Mouse (Mus musculus) MEL (cell line): ENCODE measurements around the gene Nyap2. TPM values are rescaled to one million over a fixed set of nuclear protein-coding genes. Genes with fewer than 3 reads are reported as not detected.

Source experiments
- DNase-seq: peaks from one replicate; pipeline ENCODE4 v3.0.0; 2011; ENCODE audit warnings: low read depth, low spot score
- H3K27ac ChIP-seq: 2 replicates; pipeline ENCODE4 v1.5.1; 2012; ENCODE audit warnings: low read depth, mild to moderate bottlenecking, control low read depth, low read length, moderate library complexity; ENCODE audit not compliant: control insufficient read depth
- H3K27me3 ChIP-seq, 2 experiments: fragments of 150-350 bp in 1 of 2; sonication (generic) in 1 of 2; 2 replicates each; pipeline ENCODE4 v1.6.1; 2012; ENCODE audit warnings: low read length in 2 of 2, mild to moderate bottlenecking in 2 of 2, improper control_type of control experiment in 1 of 2, moderate library complexity in 1 of 2; ENCODE audit not compliant: insufficient read depth in 2 of 2, control insufficient read depth in 1 of 2
- H3K36me3 ChIP-seq, 2 experiments: 2 replicates each; pipeline ENCODE4 v1.6.1; 2012 to 2014; ENCODE audit warnings: low read length in 2 of 2, improper control_type of control experiment in 1 of 2, inconsistent platforms in 1 of 2, mild to moderate bottlenecking in 1 of 2; ENCODE audit not compliant: insufficient read depth in 2 of 2, control insufficient read depth in 1 of 2
- H3K4me1 ChIP-seq, 2 experiments: fragments of 150-350 bp in 1 of 2; sonication (generic) in 1 of 2; 2 replicates each; pipeline ENCODE4 v1.6.1; 2012; ENCODE audit warnings: low read length in 2 of 2, improper control_type of control experiment in 1 of 2, mild to moderate bottlenecking in 1 of 2; ENCODE audit not compliant: insufficient read depth in 2 of 2, control insufficient read depth in 1 of 2
- H3K4me3 ChIP-seq, 2 experiments: fragments of 150-350 bp in 1 of 2; sonication (generic) in 1 of 2; 2 replicates each; pipeline ENCODE4 v1.5.1; 2012; ENCODE audit warnings: low read depth in 2 of 2, low read length in 2 of 2, mild to moderate bottlenecking in 2 of 2, moderate library complexity in 2 of 2, control low read depth in 1 of 2, improper control_type of control experiment in 1 of 2; ENCODE audit not compliant: control insufficient read depth in 1 of 2, insufficient read depth in 1 of 2
- H3K79me2 ChIP-seq: 2 replicates; pipeline ENCODE4 v1.6.1; 2012; ENCODE audit warnings: mild to moderate bottlenecking, low read length, moderate library complexity; ENCODE audit not compliant: control insufficient read depth, poor library complexity, insufficient read depth
- H3K9ac ChIP-seq: 2 replicates; pipeline ENCODE4 v1.6.1; 2012; ENCODE audit warnings: low read depth, mild to moderate bottlenecking, control low read depth, low read length, moderate library complexity; ENCODE audit not compliant: control insufficient read depth, poor library complexity, severe bottlenecking
- H3K9me3 ChIP-seq: fragments of 150-350 bp; sonication (generic); replicated peaks from 2 replicates; pipeline ENCODE4 v1.6.1; 2012; ENCODE audit warnings: mild to moderate bottlenecking, low read length, improper control_type of control experiment, moderate library complexity; ENCODE audit not compliant: insufficient read depth
- BHLHE40 ChIP-seq: IDR thresholded peaks from 2 replicates; pipeline ENCODE4 v1.6.1; 2012; ENCODE audit warnings: low read depth, mild to moderate bottlenecking, inconsistent platforms, low read length, improper control_type of control experiment, borderline replicate concordance
- CTCF ChIP-seq, 3 experiments: IDR thresholded peaks in 2 of 3; conservative IDR thresholded peaks in 1 of 3; 2 replicates each; pipeline ENCODE4 v1.5.1; 2011 to 2012; ENCODE audit warnings: low read length in 3 of 3, low read depth in 2 of 3, mild to moderate bottlenecking in 2 of 3, improper control_type of control experiment in 1 of 3, inconsistent platforms in 1 of 3, mixed read lengths in 1 of 3, moderate library complexity in 1 of 3; ENCODE audit not compliant: control insufficient read depth in 1 of 3, insufficient read depth in 1 of 3, poor library complexity in 1 of 3, severe bottlenecking in 1 of 3
- E2F4 ChIP-seq: IDR thresholded peaks from 2 replicates; pipeline ENCODE4 v1.6.1; 2011; ENCODE audit warnings: low read depth, low read length, improper control_type of control experiment, borderline replicate concordance
- ELF1 ChIP-seq: IDR thresholded peaks from 2 replicates; pipeline ENCODE4 v1.6.1; 2014; ENCODE audit warnings: low read depth, mild to moderate bottlenecking, inconsistent platforms, low read length, improper control_type of control experiment, moderate library complexity
- GABPA ChIP-seq: IDR thresholded peaks from 2 replicates; pipeline ENCODE4 v1.6.1; 2012; ENCODE audit warnings: low read depth, mild to moderate bottlenecking, inconsistent platforms, low read length, improper control_type of control experiment, moderate library complexity
- HCFC1 ChIP-seq: IDR thresholded peaks from 2 replicates; pipeline ENCODE4 v1.6.1; 2012; ENCODE audit warnings: low read depth, mild to moderate bottlenecking, inconsistent platforms, low read length, improper control_type of control experiment, moderate library complexity
- KAT2A ChIP-seq: conservative IDR thresholded peaks from 2 replicates; pipeline ENCODE4 v1.6.1; 2012; ENCODE audit warnings: low read depth, low read length, improper control_type of control experiment, inconsistent platforms
- MAFK ChIP-seq: IDR thresholded peaks from 2 replicates; pipeline ENCODE4 v1.6.1; 2011; ENCODE audit warnings: low read depth, mild to moderate bottlenecking, low read length, improper control_type of control experiment, borderline replicate concordance
- MAX ChIP-seq: IDR thresholded peaks from 2 replicates; pipeline ENCODE4 v1.6.1; 2011; ENCODE audit warnings: low read length, improper control_type of control experiment
- MAZ ChIP-seq: IDR thresholded peaks from 2 replicates; pipeline ENCODE4 v1.6.1; 2012; ENCODE audit warnings: low read depth, mild to moderate bottlenecking, inconsistent platforms, low read length, improper control_type of control experiment
- MEF2A ChIP-seq: IDR thresholded peaks from 2 replicates; pipeline ENCODE4 v1.6.1; 2014; ENCODE audit warnings: low read depth, mild to moderate bottlenecking, inconsistent platforms, low read length, improper control_type of control experiment; ENCODE audit not compliant: poor library complexity, insufficient replicate concordance, severe bottlenecking; ENCODE audit errors: extremely low read depth
- MXI1 ChIP-seq: IDR thresholded peaks from 2 replicates; pipeline ENCODE4 v1.6.1; 2011; ENCODE audit warnings: mild to moderate bottlenecking, low read depth, low read length, improper control_type of control experiment
- MYB ChIP-seq: IDR thresholded peaks from 2 replicates; pipeline ENCODE4 v1.6.1; 2011; ENCODE audit warnings: mild to moderate bottlenecking, low read depth, low read length, improper control_type of control experiment
- MYC ChIP-seq: IDR thresholded peaks from 2 replicates; pipeline ENCODE4 v1.6.1; 2011; ENCODE audit warnings: low read depth, mild to moderate bottlenecking, low read length, improper control_type of control experiment, moderate library complexity
- NELFE ChIP-seq: IDR thresholded peaks from 2 replicates; pipeline ENCODE4 v1.6.1; 2011; ENCODE audit warnings: low read depth, low read length, improper control_type of control experiment
- NRF1 ChIP-seq: IDR thresholded peaks from 2 replicates; pipeline ENCODE4 v1.6.1; 2014; ENCODE audit warnings: low read depth, mild to moderate bottlenecking, inconsistent platforms, low read length, improper control_type of control experiment, moderate library complexity; ENCODE audit not compliant: poor library complexity, insufficient read depth, severe bottlenecking
- SMC3 ChIP-seq: IDR thresholded peaks from 2 replicates; pipeline ENCODE4 v1.6.1; 2011; ENCODE audit warnings: low read depth, low read length, improper control_type of control experiment
- TBP ChIP-seq: IDR thresholded peaks from 2 replicates; pipeline ENCODE4 v1.8.0; 2011; ENCODE audit warnings: low read depth, low read length, improper control_type of control experiment
- TCF12 ChIP-seq: IDR thresholded peaks from 2 replicates; pipeline ENCODE4 v1.6.1; 2014; ENCODE audit warnings: low read depth, mild to moderate bottlenecking, inconsistent platforms, low read length, improper control_type of control experiment, moderate library complexity
- UBTF ChIP-seq: IDR thresholded peaks from 2 replicates; pipeline ENCODE4 v1.6.1; 2012; ENCODE audit warnings: low read depth, mild to moderate bottlenecking, inconsistent platforms, low read length, improper control_type of control experiment, moderate library complexity, borderline replicate concordance; ENCODE audit not compliant: insufficient read depth
- USF1 ChIP-seq: IDR thresholded peaks from 2 replicates; pipeline ENCODE4 v1.6.1; 2014; ENCODE audit warnings: low read depth, mild to moderate bottlenecking, inconsistent platforms, low read length, improper control_type of control experiment, moderate library complexity
- USF2 ChIP-seq, 2 experiments: IDR thresholded peaks; 2 replicates each; pipeline ENCODE4 v1.6.1; 2011 to 2012; ENCODE audit warnings: improper control_type of control experiment in 2 of 2, low read length in 2 of 2, borderline replicate concordance in 1 of 2, inconsistent platforms in 1 of 2, low read depth in 1 of 2, mild to moderate bottlenecking in 1 of 2; ENCODE audit not compliant: insufficient read depth in 1 of 2
- ZKSCAN1 ChIP-seq: IDR thresholded peaks from 2 replicates; pipeline ENCODE4 v1.6.1; 2012; ENCODE audit warnings: low read depth, mild to moderate bottlenecking, inconsistent platforms, low read length, improper control_type of control experiment, moderate library complexity
- ZMIZ1 ChIP-seq: IDR thresholded peaks from 2 replicates; pipeline ENCODE4 v1.6.1; 2012; ENCODE audit warnings: low read depth, mild to moderate bottlenecking, inconsistent platforms, low read length, improper control_type of control experiment, moderate library complexity
- polyA plus RNA-seq, 2 experiments: library from polyadenylated mRNA; stranded (reverse) in 1 of 2; unstranded in 1 of 2; fragments of >175 nt in 1 of 2; fragments of >200 nt in 1 of 2; gene quantifications; 2 replicates each; pipeline versions ENCODE4 v1.2.1 to v1.2.4; 2012; ENCODE audit warnings: low replicate concordance in 2 of 2, low read depth in 1 of 2; ENCODE audit not compliant: insufficient read length in 2 of 2, insufficient read depth in 1 of 2, missing spikeins in 1 of 2
- total RNA-seq: library from RNA; depleted of rRNA; stranded (reverse); fragments of 300-350 nt; gene quantifications from 2 replicates; pipeline ENCODE4 v1.2.3, GENCODE M21; 2012

Nyap2 gene
- total and polyA plus RNA-seq, 3 experiments = not detected

GRCm38 (mm10) chr1:81062811-81063210 is 13.9 kb upstream of the Nyap2 start:
- H3K9ac ChIP-seq = no peak overlapping the region
- no peaks in the 10 kb centered on the region for H3K27me3 ChIP-seq
- no peaks in the 10 kb centered on the region for H3K4me1 ChIP-seq
- no peaks in the 10 kb centered on the region for H3K36me3 ChIP-seq
- no peaks in the 10 kb centered on the region for H3K79me2 ChIP-seq
- no peak overlapping the region for H3K27ac ChIP-seq
- no peak overlapping the region for H3K4me3 ChIP-seq
- DNase-seq = no peak
- TF ChIP-seq MAX (no peak), MEF2A (no peak), UBTF (no peak), NRF1 (no peak), GABPA (no peak), NELFE (no peak), USF1 (no peak), MXI1 (no peak), CTCF (IDR thresholded peaks at IDR 0.05 in 2 of 3, conservative IDR thresholded peaks at IDR 0.05 in 1 of 3; ENCODE audit: control insufficient read depth in 1 of 3, insufficient read depth in 1 of 3, low read depth in 2 of 3, low read length in 3 of 3, poor library complexity in 1 of 3, severe bottlenecking in 1 of 3) (no peak), SMC3 (no peak), MAFK (no peak), MYC (no peak), MYB (no peak), ZMIZ1 (no peak), TCF12 (no peak), ELF1 (no peak), MAZ (no peak), USF2 (IDR thresholded peaks at IDR 0.05; ENCODE audit: borderline replicate concordance in 1 of 2, insufficient read depth in 1 of 2, low read depth in 1 of 2, low read length in 2 of 2) (no peak)
- no peaks in the 10 kb centered on the region for H3K9me3 ChIP-seq

- Histone ChIP-seq H3K36me3 (no peaks in the 10 kb centered on the region), H3K9me3 (no peaks in the 10 kb centered on the region), H3K79me2 (no peaks in the 10 kb centered on the region), H3K4me3 (no peak overlapping the region), H3K9ac (no peak overlapping the region), H3K27ac (no peak overlapping the region), H3K4me1 (no peaks in the 10 kb centered on the region), H3K27me3 (no peaks in the 10 kb centered on the region)
- no peak for TF ChIP-seq BHLHE40
- TF ChIP-seq SMC3 = no peak
- TF ChIP-seq MYB = no peak
- no peak for TF ChIP-seq KAT2A
- TF ChIP-seq NELFE = no peak
- TF ChIP-seq ZKSCAN1 = no peak
- TF ChIP-seq TBP = no peak
- TF ChIP-seq NRF1 = no peak
- TF ChIP-seq E2F4 = no peak
- no peak for TF ChIP-seq MAZ
- no peak for TF ChIP-seq ZMIZ1
- TF ChIP-seq HCFC1 = no peak
- no peak for DNase-seq
Observed at GRCm38 (mm10) chr1:81076259-81076658, 491 bp upstream of the Nyap2 start.
